Mouse (Mus musculus) ovary, postnatal 10 days (tissue): ENCODE measurements around the gene Atf6.

Experiments used
- DNase-seq: peaks from one replicate; pipeline ENCODE4 v3.0.0; 2022; ENCODE audit warnings: low spot score

The Atf6 gene

GRCm38 (mm10) chr1:170845448-170846307, 21.9 kb downstream of the Atf6 start:
- DNase-seq = no peak

DNA sequence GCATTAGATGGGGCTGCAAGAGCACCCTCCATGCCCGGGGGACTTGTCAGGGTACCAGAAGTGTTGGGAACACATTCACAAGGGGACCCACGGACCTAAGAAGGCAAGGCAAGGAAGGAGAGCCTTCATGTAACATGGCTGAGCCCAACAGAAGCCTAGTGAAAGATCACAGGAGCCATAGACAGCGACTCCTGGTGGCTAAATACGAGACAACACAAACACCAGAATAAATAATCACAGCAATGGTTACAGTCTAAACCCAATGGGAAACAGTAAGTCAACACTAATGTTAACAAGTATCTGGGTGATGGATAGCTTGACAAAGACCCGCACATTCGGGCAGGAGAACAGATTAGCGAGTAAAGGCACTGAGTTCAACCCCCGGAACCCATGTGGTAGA, 23.2 kb downstream of the Atf6 start:
- DNase-seq = no peak

DNA sequence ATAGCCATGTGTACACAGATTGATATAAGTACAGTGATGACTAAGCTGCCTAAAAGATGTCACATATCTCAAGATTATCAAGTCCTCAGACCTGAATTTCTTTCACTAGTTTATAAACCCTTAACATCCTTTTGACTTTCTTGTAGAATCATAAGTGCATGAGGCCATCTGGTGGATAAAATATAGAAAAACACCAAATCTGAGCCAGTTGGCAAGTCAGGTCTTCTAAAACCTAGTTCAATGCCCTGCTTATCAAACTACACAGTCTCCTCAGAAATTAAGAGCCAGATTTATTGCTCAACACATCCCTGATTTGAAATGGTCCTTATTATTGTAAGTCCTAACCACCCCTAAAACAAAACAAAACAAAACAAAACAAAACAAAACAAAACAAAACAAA, 27.9 kb downstream of the Atf6 start:
- DNase-seq = no peak

GRCm38 (mm10) chr1:170834756-170835155, 32.8 kb downstream of the Atf6 start:
- no peak for DNase-seq

DNA sequence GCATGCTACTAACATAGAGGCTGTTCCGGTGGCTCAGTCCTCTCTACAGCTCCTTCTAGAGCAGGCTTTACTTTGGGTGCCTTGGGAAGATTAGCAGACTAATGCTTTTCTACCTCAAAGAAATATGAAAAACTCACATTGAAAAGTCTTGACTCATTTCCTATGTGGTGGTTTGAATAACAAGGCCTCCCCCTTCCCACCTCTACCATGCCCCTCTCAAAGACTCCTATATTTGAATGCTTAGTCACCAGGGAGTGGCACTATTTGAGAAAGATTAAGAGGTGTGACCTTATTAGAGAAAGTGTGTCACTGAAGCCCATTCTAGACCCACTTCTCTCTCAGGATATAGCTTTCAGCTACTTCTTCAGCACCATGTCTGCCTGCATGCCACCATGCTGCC, 37.8 kb downstream of the Atf6 start:
- no peak for DNase-seq

GRCm38 (mm10) chr1:170829344-170829743, 38.2 kb downstream of the Atf6 start:
- DNase-seq = no peak

DNA sequence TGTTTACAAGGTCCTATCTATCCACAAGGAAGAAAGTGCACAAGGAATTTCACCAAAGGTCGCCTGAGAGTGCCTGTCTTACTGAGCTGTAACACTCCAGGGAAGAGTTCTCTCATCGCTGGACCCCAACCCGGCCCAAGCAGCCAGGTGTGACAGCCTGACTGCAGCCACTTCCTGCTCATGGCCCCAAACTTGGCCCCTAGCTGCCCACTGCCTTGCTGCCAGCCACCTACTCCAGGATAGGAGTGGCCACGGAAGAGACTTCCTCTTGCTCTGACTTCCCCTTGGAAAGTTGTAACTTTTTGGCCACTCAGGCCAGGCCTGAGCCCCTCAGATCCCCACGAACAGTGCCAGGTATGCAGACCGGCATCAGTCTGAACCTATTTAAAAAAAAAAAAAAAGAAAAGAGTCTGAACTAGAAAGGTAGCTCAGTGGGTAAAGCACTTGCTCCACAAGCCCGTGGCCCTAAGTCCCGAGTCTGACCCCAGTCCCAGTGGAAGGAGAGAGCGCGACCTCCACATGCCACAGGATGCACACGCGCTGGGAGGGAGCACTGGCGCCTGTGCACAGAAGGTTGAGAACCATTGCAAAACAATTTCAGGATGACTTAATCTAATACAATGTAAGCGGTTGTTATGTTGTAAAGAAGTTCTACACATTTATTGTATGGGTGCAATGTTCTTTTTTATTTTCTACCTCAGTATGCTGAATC, 47.3 kb downstream of the Atf6 start:
- DNase-seq = no peak

DNA sequence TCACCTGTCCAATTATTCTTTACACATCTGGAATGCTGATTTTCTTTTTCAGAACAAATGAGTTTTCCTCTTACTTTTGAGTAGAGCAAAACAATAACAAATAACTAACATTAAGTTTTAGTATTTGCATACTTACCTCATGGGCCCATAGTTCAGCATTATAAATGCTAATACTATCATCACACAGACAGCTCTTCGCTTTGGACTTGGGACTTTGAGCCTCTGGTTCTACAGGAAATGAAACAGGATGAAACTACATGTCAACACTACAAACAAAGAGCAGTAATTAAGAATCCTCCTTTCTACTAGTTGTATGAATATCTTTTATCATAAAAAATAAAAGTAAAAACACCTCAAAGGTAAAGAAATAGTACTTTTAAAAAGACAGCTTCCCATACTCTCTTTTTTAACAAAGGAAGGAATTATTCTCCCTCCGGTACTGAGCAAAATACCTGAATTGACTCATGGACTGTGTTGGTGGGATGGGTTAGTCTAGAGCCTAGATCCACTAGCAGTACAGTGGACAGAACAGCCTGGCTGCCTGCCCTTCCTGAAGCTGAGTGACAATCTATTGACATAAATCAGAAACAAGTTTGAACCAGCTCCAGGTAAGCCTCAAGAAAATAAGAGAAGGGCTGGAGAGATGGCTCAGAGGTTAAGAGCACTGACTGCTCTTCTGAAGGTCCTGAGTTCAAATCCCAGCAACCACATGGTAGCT, 52.1 kb downstream of the Atf6 start:
- no peak for DNase-seq

DNA sequence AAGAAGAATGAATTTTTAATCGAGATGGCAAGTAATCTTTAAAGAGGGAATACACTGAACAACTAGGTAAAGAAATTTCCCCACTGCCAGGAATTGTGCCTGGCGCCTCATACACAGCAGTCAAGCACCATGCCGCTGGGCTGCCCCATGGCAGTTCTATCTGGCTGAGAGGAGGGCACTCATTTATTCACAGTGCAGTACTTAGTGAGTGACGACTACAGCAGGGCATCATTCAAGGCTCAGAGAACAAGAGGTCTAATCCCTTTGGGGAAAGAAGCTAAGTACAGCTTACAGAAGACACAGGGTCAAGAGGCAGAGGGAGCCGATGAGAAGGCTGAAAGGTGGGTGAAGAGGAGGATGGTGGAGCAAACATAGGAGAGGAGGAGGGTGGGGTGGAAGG, 54.7 kb downstream of the Atf6 start:
- DNase-seq = no peak

- no peak for DNase-seq
Observed at GRCm38 (mm10) chr1:170807600-170808270, 59.8 kb downstream of the Atf6 start.

GRCm38 (mm10) chr1:170804721-170805120, 62.9 kb downstream of the Atf6 start:
- DNase-seq = no peak

- no peak for DNase-seq
Observed at GRCm38 (mm10) chr1:170802669-170803068, 64.9 kb downstream of the Atf6 start.

DNA sequence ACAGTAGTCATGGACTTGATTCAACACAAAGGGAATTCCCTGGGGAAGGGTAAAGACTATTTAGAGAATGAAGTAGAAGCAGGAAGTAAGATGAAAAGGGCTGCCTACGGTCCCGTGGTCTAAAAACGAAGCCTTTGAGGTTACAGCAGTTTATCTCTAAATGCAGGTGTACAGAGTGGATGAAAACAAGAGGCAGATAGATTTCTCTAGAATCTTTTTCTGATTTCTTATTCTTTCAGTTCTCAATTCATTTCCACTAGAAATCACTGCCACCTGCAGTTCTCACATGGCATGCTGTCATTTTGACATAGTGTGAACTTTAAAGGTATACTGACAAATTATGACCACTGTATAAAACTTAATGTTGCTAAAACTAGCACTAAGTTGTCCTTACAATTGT, 66.9 kb downstream of the Atf6 start:
- DNase-seq = no peak

DNA sequence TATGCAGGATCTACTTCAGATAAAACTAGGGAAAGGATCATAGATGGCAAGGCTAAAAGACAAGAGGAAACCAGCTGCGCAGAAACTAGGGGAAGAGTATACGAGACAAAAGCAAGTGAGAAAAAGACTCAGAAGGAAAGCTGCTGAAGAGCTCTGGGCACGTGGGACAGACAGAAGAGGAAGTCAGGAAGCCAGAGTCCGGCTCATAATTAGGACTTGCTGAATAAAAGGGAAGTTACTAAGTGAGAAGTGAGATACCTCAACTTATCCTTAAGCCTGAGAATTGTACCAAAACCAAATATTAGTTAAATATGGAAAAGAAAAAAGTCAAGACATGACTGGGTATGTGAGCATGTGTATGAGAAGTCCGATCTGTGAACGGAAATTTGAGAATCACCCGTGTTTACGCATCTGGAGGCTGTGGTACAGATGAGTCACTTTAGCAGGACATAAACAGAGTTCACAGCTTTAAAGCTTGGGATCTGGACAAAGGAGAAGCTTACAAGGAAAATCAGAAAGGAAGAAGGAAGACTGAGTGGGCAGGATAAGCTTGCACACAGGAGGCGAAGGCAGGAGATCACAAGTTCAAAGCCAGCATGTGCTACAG, 71.7 kb downstream of the Atf6 start:
- DNase-seq = no peak

DNA sequence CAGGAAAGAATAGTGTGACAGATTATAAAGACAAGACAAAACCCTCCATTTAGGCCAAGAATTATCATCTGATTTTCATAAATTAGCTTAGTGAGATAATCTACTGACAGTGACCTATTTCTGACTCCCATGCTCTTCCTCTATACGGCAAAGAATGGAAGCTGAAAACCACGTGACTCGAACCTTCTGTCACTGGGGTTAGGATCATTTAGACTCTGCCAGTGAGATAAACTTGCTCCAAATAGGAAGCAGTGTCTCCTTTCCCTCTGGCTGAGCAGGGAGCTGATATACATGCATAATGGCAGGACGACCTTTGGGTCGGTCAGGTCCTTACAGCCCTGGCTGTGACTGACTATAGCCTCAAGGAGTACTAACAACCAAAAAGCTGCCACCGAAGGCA, 76.0 kb downstream of the Atf6 start:
- no peak for DNase-seq

- DNase-seq = no peak
Observed at GRCm38 (mm10) chr1:170791001-170791400, 76.6 kb downstream of the Atf6 start.

DNA sequence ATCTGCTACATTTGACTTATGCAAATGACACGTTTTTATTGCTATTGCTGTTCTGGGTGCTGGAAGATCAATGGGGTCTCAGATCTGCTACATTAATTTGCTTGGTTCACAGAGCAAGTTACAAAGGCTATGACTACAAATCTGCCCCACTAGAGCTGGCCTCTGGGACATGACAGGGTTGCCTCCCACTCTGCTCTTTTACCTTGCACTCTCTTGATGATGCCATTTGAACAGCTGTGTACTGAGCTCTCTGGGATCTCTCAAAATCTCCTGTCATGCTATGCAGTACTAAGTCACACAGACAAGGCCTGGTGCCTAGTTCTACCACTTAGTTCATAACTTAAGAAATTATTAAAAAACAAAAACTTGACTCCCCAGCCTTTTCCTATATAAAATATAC, 79.9 kb downstream of the Atf6 start:
- DNase-seq = no peak

DNA sequence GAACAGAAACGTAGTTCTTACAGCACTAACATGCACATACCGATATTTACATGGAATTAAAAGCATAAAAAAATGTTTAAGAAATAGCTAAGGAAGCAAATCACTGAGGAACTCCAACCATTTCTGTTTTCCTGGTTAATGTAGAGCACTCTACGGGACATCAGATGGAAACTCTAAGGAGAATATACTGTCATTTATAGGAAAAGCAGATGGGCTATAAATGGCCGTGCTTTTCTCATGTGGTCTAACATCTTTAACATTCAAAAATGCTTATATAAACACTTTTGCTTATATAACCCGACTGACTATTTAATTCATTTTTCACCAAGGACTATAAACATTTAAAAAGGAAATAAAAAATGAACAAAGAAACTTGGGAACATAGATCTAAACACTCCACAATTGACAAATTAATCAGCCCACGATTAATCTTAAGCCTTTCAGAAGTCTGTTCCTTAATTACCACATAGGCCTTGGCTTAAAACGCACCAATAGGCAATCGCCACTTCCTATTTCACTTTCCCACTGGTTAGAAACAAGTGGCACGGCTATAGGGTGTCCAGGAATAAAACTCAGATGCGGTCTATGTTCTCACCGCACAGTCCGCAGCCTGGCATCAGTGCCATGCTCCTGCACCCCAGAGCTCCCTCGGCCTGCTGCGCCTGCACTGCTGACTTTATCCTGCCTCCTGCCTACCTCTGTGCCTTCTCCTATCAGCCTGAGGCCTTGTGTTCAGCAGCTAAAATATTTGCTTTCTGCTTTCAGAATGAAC, 80.8 kb downstream of the Atf6 start:
- DNase-seq = no peak

DNA sequence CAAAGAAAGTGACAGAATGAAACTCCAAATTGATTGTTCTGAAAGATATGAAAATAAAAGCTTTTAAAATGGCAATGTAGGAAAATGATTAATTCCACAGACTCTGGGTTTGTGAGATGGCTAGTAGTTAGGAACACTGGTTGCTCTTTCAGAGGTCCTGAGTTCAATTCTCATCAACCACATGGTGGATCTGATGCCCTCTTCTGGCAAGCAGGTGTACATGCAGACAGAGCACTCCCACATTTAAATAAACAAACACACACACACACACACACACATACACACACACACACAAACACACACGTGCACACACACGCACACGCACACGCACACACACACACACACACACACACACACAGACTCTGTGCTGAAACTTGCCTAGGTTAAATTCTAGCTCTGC, 89.9 kb downstream of the Atf6 start:
- no peak for DNase-seq

DNA sequence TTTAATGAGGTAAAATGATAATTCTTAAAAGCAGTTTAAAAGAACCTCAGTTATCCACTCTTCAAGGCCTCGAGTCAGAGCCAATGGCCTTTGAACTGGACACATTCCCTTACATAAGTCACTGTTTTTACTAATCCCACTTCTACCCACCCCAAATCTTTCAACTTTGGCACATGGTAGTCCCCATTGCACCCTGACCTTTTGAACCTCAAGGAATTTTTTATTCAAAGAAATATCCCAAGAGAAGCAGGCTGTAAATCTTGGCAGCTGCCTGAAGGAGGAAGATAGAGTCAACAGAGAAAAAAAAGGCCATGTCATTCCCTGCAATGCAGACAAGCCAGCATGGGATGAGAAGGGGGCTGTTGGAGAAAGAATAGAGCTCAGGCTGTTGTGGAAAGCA, 93.1 kb downstream of the Atf6 start:
- DNase-seq = no peak

DNA sequence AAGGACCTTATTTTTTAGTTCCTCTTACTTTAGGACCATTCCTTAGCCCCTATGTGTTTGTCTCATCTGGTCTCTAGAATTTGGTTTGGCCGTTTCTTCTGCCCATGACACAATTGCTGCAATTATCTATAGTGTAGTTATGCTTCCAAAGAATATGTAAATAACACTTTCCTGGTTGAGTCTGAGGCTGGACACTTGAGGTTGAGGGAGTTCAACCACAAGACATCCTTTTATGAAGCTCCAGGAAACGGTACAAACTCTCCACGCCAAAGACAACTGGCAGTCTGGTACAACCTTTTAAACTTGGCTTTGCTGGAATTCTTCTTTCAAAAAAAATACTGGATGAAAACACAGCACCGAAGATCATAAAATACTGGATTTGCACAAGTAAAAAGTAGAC, 94.1 kb downstream of the Atf6 start:
- DNase-seq = no peak
